In genomic region chr19:4333100-4333775, GRCm38 (mm10) we compare ENCODE assay signal across 8 mouse cellular contexts. TPM values are rescaled to one million over a fixed set of nuclear protein-coding genes. Genes with fewer than 3 reads are reported as not detected.
DNase-seq lines count a peak whose midpoint lies in the region; ATAC-seq and TF ChIP-seq lines count a peak whose summit lies in the region.

No protein-coding gene starts in this region.

- DNase-seq in layer of hippocampus, adult 2 months (ENCODE audit: low spot score in 2 of 2) = peak in 1 of 2 experiments; percentile 32
- DNase-seq in layer of hippocampus, adult 9-10 months (ENCODE audit: low spot score) = no peak
- peak; percentile 34 for DNase-seq in ES-E14 (ENCODE audit: low read depth, low spot score)
- peak; percentile 45 for DNase-seq in embryo, embryonic 11 days
- peak; percentile 29 for DNase-seq in limb, embryonic 14.5 days (ENCODE audit: low spot score)
- no peak for DNase-seq in midbrain, postnatal 0 days (ENCODE audit: low spot score)
- DNase-seq in spleen, postnatal 14 days (ENCODE audit: low spot score in 2 of 2) = no peak

- H3K9me3 ChIP-seq in ES-E14 (ENCODE audit: control insufficient read depth, insufficient read depth, low read depth, low read length) = no peaks in the 10 kb centered on the region
- no peaks in the 10 kb centered on the region for H3K9me3 ChIP-seq in heart, embryonic 16.5 days (replicated peaks; ENCODE audit: control insufficient read depth, low read length)
- no peaks in the 10 kb centered on the region for H3K9me3 ChIP-seq in limb, embryonic 14.5 days (ENCODE audit: control insufficient read depth, low read length)
- no peaks in the 10 kb centered on the region for H3K9me3 ChIP-seq in midbrain, postnatal 0 days (ENCODE audit: low read length)

- no peaks in the 10 kb centered on the region for H3K27me3 ChIP-seq in heart, embryonic 16.5 days (ENCODE audit: control insufficient read depth, insufficient read depth, low read length)
- H3K27me3 ChIP-seq in limb, embryonic 14.5 days (ENCODE audit: control insufficient read depth, insufficient read depth, low read length) = no peaks in the 10 kb centered on the region
- no peaks in the 10 kb centered on the region for H3K27me3 ChIP-seq in midbrain, postnatal 0 days (ENCODE audit: insufficient read depth, low read length)

- in situ Hi-C loops in ES-E14 (cut with MboI; ENCODE audit: low sequenced_read_pairs in 2 of 2, unreplicated experiment in 2 of 2) = no loop called here

- 1% methylated on average over 13 of the region's 13 CpGs for WGBS in heart, embryonic 16.5 days
- WGBS in limb, embryonic 14.5 days = 1% methylated on average over 13 of the region's 13 CpGs
- under 1% methylated on average over 13 of the region's 13 CpGs for WGBS in midbrain, postnatal 0 days

- peaks cover 6% of the 10 kb centered on the region for H3K36me3 ChIP-seq in ES-E14 (ENCODE audit: control insufficient read depth, insufficient read depth, low read length, poor library complexity, severe bottlenecking)
- H3K36me3 ChIP-seq in heart, embryonic 16.5 days (ENCODE audit: control insufficient read depth, insufficient read depth) = peaks cover 21% of the 10 kb centered on the region
- H3K36me3 ChIP-seq in limb, embryonic 14.5 days (ENCODE audit: control insufficient read depth, insufficient read depth, low read length) = peaks cover 42% of the 10 kb centered on the region
- H3K36me3 ChIP-seq in midbrain, postnatal 0 days (ENCODE audit: insufficient read depth, low read length) = peaks cover 7% of the 10 kb centered on the region

- no peak for TF ChIP-seq POLR2A in limb, embryonic 14.5 days (IDR thresholded peaks at IDR 0.05; ENCODE audit: borderline replicate concordance, extremely low read depth, insufficient read depth, insufficient read length)

- H3K4me3 ChIP-seq in layer of hippocampus, adult 2 months = peak overlapping the region; percentile 83
- peak overlapping the region; percentile 87 to 89 for H3K4me3 ChIP-seq in ES-E14 (ENCODE audit: insufficient read depth in 1 of 2, low read depth in 1 of 2, low read length in 2 of 2, poor library complexity in 1 of 2, severe bottlenecking in 1 of 2)
- H3K4me3 ChIP-seq in heart, embryonic 16.5 days (ENCODE audit: low read length) = peak overlapping the region; percentile 70
- H3K4me3 ChIP-seq in limb, embryonic 14.5 days (replicated peaks; ENCODE audit: low read length) = peak overlapping the region; percentile 58
- peak overlapping the region; percentile 49 for H3K4me3 ChIP-seq in midbrain, postnatal 0 days (ENCODE audit: low read depth, low read length)

- peak overlapping the region; percentile 93 for H3K27ac ChIP-seq in layer of hippocampus, adult 2 months
- H3K27ac ChIP-seq in ES-E14 (ENCODE audit: insufficient read depth, low read depth, low read length, poor library complexity, severe bottlenecking) = peak overlapping the region; percentile 92
- peak overlapping the region; percentile 96 for H3K27ac ChIP-seq in heart, embryonic 16.5 days (ENCODE audit: low read length)
- H3K27ac ChIP-seq in limb, embryonic 14.5 days (replicated peaks; ENCODE audit: low read depth, low read length) = peak overlapping the region; percentile 92
- H3K27ac ChIP-seq in midbrain, postnatal 0 days (ENCODE audit: low read depth, low read length) = peak overlapping the region; percentile 73

- H3K4me1 ChIP-seq in ES-E14 (ENCODE audit: control insufficient read depth in 2 of 2, insufficient read depth in 2 of 2, low read length in 2 of 2, poor library complexity in 1 of 2) = peaks cover 11 to 17% of the 10 kb centered on the region in 2 experiments
- H3K4me1 ChIP-seq in heart, embryonic 16.5 days (ENCODE audit: control insufficient read depth, insufficient read depth, low read length) = peaks cover 28% of the 10 kb centered on the region
- peaks cover 21% of the 10 kb centered on the region for H3K4me1 ChIP-seq in limb, embryonic 14.5 days (ENCODE audit: control insufficient read depth, insufficient read depth, low read length)
- H3K4me1 ChIP-seq in midbrain, postnatal 0 days (ENCODE audit: insufficient read depth, low read length) = peaks cover 17% of the 10 kb centered on the region

- 0 out of 2 replicates have a peak, but pooled peaks have one; percentile 8 for ATAC-seq in heart, embryonic 16.5 days (replicated peaks; ENCODE audit: extremely low read depth, insufficient read depth, low FRiP score)
- peak; percentile 8; the same call in 1 of the 2 replicates for ATAC-seq in limb, embryonic 14.5 days (ENCODE audit: low FRiP score, low read depth)
- 0 out of 2 replicates have a peak, but pooled peaks have one; percentile 47 for ATAC-seq in midbrain, postnatal 0 days (ENCODE audit: low FRiP score)

- peak overlapping the region; percentile 78 for H3K9ac ChIP-seq in ES-E14 (ENCODE audit: insufficient read depth, low read depth, low read length, poor library complexity, severe bottlenecking)
- H3K9ac ChIP-seq in heart, embryonic 16.5 days (ENCODE audit: low read length) = peak overlapping the region; percentile 84
- H3K9ac ChIP-seq in limb, embryonic 14.5 days (ENCODE audit: low read depth, low read length, severe bottlenecking) = peak overlapping the region; percentile 66
- peak overlapping the region; percentile 63 for H3K9ac ChIP-seq in midbrain, postnatal 0 days (replicated peaks; ENCODE audit: low read length, poor library complexity, severe bottlenecking)

- H3K4me2 ChIP-seq in heart, embryonic 16.5 days (ENCODE audit: low read depth, low read length) = peak overlapping the region; percentile 75
- H3K4me2 ChIP-seq in limb, embryonic 14.5 days (replicated peaks; ENCODE audit: low read depth, low read length, severe bottlenecking) = peak overlapping the region; percentile 59
- peak overlapping the region; percentile 87 for H3K4me2 ChIP-seq in midbrain, postnatal 0 days (ENCODE audit: low read depth, low read length, poor library complexity, severe bottlenecking)

- TF ChIP-seq CTCF in layer of hippocampus, adult 2 months (conservative IDR thresholded peaks at IDR 0.05) = no peak; the same call in 1 of the 2 replicates
- TF ChIP-seq CTCF in midbrain, postnatal 0 days (IDR thresholded peaks at IDR 0.05) = no peak

TF ChIP-seq in ES-E14, 5 proteins besides CTCF, POLR2A, EP300 and RAD21:
- TF ChIP-seq ZNF384 (IDR thresholded peaks at IDR 0.05; ENCODE audit: low read depth, low read length) (peak; percentile 17; the same call in 1 of the 2 replicates), HCFC1 (IDR thresholded peaks at IDR 0.05; ENCODE audit: borderline replicate concordance, insufficient read depth, low read length) (no peak)

RNA-seq across cellular contexts. Expression of gene Grk2, which starts 27.2 kb away (rescaled TPM):
- 100 to 1,000 TPM; 181 to 201 TPM for total RNA-seq in layer of hippocampus, adult 2 months (2021)
- total RNA-seq in ES-E14 (2012; rRNA removed) = 56.1 and 76.6 TPM in 2 replicates
- 11.8 and 15.5 TPM in 2 replicates for polyA plus RNA-seq in heart, embryonic 16.5 days (2015; fragmentation: Nextera tagmentation; extraction: Ambion mirVana)
- 83.6 and 92.1 TPM in 2 replicates for polyA plus RNA-seq in limb, embryonic 14.5 days (2012; rRNA removed)
- polyA plus RNA-seq in limb, embryonic 14.5 days (2014; fragmentation: Nextera tagmentation; extraction: Ambion mirVana) = 22.3 and 22.9 TPM in 2 replicates
- total RNA-seq in midbrain, postnatal 0 days (2014; rRNA removed) = 152 and 257 TPM in 2 replicates
- 27.0 and 29.6 TPM in 2 replicates for polyA plus RNA-seq in midbrain, postnatal 0 days (2015; fragmentation: Nextera tagmentation; extraction: Ambion mirVana)

RNA-seq across cellular contexts. Expression of gene Ankrd13d, which starts 50.3 kb away (rescaled TPM):
- total RNA-seq in layer of hippocampus, adult 2 months (2021) = 10 to 100 TPM; 63.4 to 70.7 TPM
- 5.5 and 8.8 TPM in 2 replicates for total RNA-seq in ES-E14 (2012; rRNA removed)
- 1.4 and 2.4 TPM in 2 replicates for polyA plus RNA-seq in heart, embryonic 16.5 days (2015; fragmentation: Nextera tagmentation; extraction: Ambion mirVana)
- polyA plus RNA-seq in limb, embryonic 14.5 days (2012; rRNA removed) = 25.2 and 33.2 TPM in 2 replicates
- polyA plus RNA-seq in limb, embryonic 14.5 days (2014; fragmentation: Nextera tagmentation; extraction: Ambion mirVana) = 10.2 and 11.5 TPM in 2 replicates
- 92.2 and 106 TPM in 2 replicates for total RNA-seq in midbrain, postnatal 0 days (2014; rRNA removed)
- 79.1 and 84.8 TPM in 2 replicates for polyA plus RNA-seq in midbrain, postnatal 0 days (2015; fragmentation: Nextera tagmentation; extraction: Ambion mirVana)

Comparison
In these comparisons a context has a peak if more than half of its experiments do, and no peak if none do; other contexts are left out.
1. DNase-seq: peak in ES-E14 (single experiment), embryo, embryonic 11 days (single experiment) and limb, embryonic 14.5 days (single experiment); none in layer of hippocampus, adult 9-10 months (single experiment), midbrain, postnatal 0 days (single experiment) and spleen, postnatal 14 days (0 of 2).
2. Peak in every context shown above with its lines, with median percentiles within 50 percentile points of each other: H3K27ac ChIP-seq, H3K4me3 ChIP-seq, H3K9ac ChIP-seq, ATAC-seq and H3K4me2 ChIP-seq.